Mouse (Mus musculus): ENCODE measurements at regions not wholly inside any gene's neighbourhood (a gene's known extent, or its start where the extent isn't known, plus 50 kb on each side); places are given as distances from the start of the nearest gene placed in this dataset.

- no peak for DNase-seq (ENCODE audit: low spot score in 2 of 2)
These were observed 95.5 kb downstream of the 1700017N19Rik start for GRCm38 (mm10) chr10:100685748-100686147.

- DNase-seq (ENCODE audit: low spot score in 2 of 2) = no peak
These were observed 105.7 kb downstream of the 1700017N19Rik start for GRCm38 (mm10) chr10:100695944-100696343.

GRCm38 (mm10) chr10:100699206-100699605 lies 108.9 kb downstream of the 1700017N19Rik start:
- DNase-seq (ENCODE audit: low spot score in 2 of 2) = no peak

- no peak for DNase-seq (ENCODE audit: low spot score in 2 of 2)
These were observed 110.3 kb downstream of the 1700017N19Rik start for GRCm38 (mm10) chr10:100700281-100701205.

GRCm38 (mm10) chr10:100701938-100702337 lies 111.7 kb downstream of the 1700017N19Rik start:
- no peak for DNase-seq (ENCODE audit: low spot score in 2 of 2)

- no peak for DNase-seq (ENCODE audit: low spot score in 2 of 2)
These were observed 125.9 kb downstream of the 1700017N19Rik start for GRCm38 (mm10) chr10:100716084-100716667.

GRCm38 (mm10) chr10:100718574-100718973 lies 128.3 kb downstream of the 1700017N19Rik start:
- DNase-seq (ENCODE audit: low spot score in 2 of 2) = no peak

- DNase-seq (ENCODE audit: low spot score in 2 of 2) = no peak
These were observed 151.0 kb downstream of the 1700017N19Rik start for GRCm38 (mm10) chr10:100741269-100741668.

GRCm38 (mm10) chr10:100742065-100742464 lies 151.8 kb downstream of the 1700017N19Rik start:
- DNase-seq (ENCODE audit: low spot score in 2 of 2) = peak; percentile 11 to 55

GRCm38 (mm10) chr10:100746151-100746550 lies 155.9 kb downstream of the 1700017N19Rik start:
- DNase-seq (ENCODE audit: low spot score in 2 of 2) = no peak

- no peak for DNase-seq (ENCODE audit: low spot score in 2 of 2)
These were observed 164.7 kb downstream of the 1700017N19Rik start for GRCm38 (mm10) chr10:100754957-100755356.

- DNase-seq (ENCODE audit: low spot score in 2 of 2) = no peak
These were observed 184.0 kb downstream of the 1700017N19Rik start for GRCm38 (mm10) chr10:100774252-100774651.

GRCm38 (mm10) chr10:100792166-100792565 lies 201.9 kb downstream of the 1700017N19Rik start:
- no peak for DNase-seq (ENCODE audit: low spot score in 2 of 2)

- DNase-seq (ENCODE audit: low spot score in 2 of 2) = no peak
These were observed 202.3 kb downstream of the 1700017N19Rik start for GRCm38 (mm10) chr10:100792569-100792968.

- no peak for DNase-seq (ENCODE audit: low spot score in 2 of 2)
These were observed 205.1 kb downstream of the 1700017N19Rik start for GRCm38 (mm10) chr10:100795215-100795972.

GRCm38 (mm10) chr10:100811639-100812038 lies 221.4 kb downstream of the 1700017N19Rik start:
- DNase-seq (ENCODE audit: low spot score in 2 of 2) = no peak

GRCm38 (mm10) chr10:100834794-100835193 lies 244.5 kb downstream of the 1700017N19Rik start:
- DNase-seq (ENCODE audit: low spot score in 2 of 2) = no peak

- DNase-seq (ENCODE audit: low spot score in 2 of 2) = no peak
These were observed 262.9 kb downstream of the 1700017N19Rik start for GRCm38 (mm10) chr10:100853213-100853612.

- DNase-seq (ENCODE audit: low spot score in 2 of 2) = no peak
These were observed 266.2 kb downstream of the 1700017N19Rik start for GRCm38 (mm10) chr10:100856509-100856908.

GRCm38 (mm10) chr10:100865501-100866181 lies 275.4 kb downstream of the 1700017N19Rik start:
- DNase-seq (ENCODE audit: low spot score in 2 of 2) = no peak

GRCm38 (mm10) chr10:100868360-100868916 lies 278.2 kb downstream of the 1700017N19Rik start:
- no peak for DNase-seq (ENCODE audit: low spot score in 2 of 2)
